Mouse (Mus musculus) midbrain, embryonic 11.5 days (tissue): ENCODE data around the gene Polg. TPM values are rescaled to one million over a fixed set of nuclear protein-coding genes. Genes with fewer than 3 reads are reported as not detected.

ENCODE experiments used
- ATAC-seq: fragments of 200-750 bp; cut with Nextera tagmentation; 2 replicates; pipeline ENCODE4 v1.8.0; 2017; ENCODE audit warnings: moderate TSS enrichment, moderate library complexity; ENCODE audit not compliant: low FRiP score
- DNase-seq: peaks from one replicate; pipeline ENCODE4 v3.0.0; 2015; ENCODE audit warnings: low spot score; ENCODE audit errors: missing footprints
- H3K27ac ChIP-seq: fragments of 300-500 bp; sonication (generic); 2 replicates; pipeline ENCODE4 v1.5.1; 2014; ENCODE audit warnings: low read depth, low read length
- H3K27me3 ChIP-seq: fragments of 300-500 bp; sonication (generic); 2 replicates; pipeline ENCODE4 v1.6.1; 2014; ENCODE audit warnings: mild to moderate bottlenecking, low read length, moderate library complexity, mixed read lengths; ENCODE audit not compliant: control insufficient read depth, insufficient read depth
- H3K36me3 ChIP-seq: fragments of 300-500 bp; sonication (generic); 2 replicates; pipeline ENCODE4 v1.6.1; 2014; ENCODE audit warnings: mild to moderate bottlenecking, low read length, moderate library complexity, mixed read lengths; ENCODE audit not compliant: control insufficient read depth, insufficient read depth
- H3K4me1 ChIP-seq: fragments of 300-500 bp; sonication (generic); 2 replicates; pipeline ENCODE4 v1.6.1; 2014; ENCODE audit warnings: low read length; ENCODE audit not compliant: control insufficient read depth, insufficient read depth
- H3K4me2 ChIP-seq: fragments of 300-500 bp; sonication (generic); 2 replicates; pipeline ENCODE4 v1.6.1; 2014; ENCODE audit warnings: mild to moderate bottlenecking, moderate library complexity
- H3K4me3 ChIP-seq: fragments of 300-500 bp; sonication (generic); 2 replicates; pipeline ENCODE4 v1.5.1; 2014; ENCODE audit warnings: low read depth, low read length
- H3K9ac ChIP-seq: fragments of 300-500 bp; sonication (generic); 2 replicates; pipeline ENCODE4 v1.6.1; 2014; ENCODE audit warnings: low read length
- H3K9me3 ChIP-seq: fragments of 300-500 bp; sonication (generic); 2 replicates; pipeline ENCODE4 v1.6.1; 2016; ENCODE audit warnings: low read length; ENCODE audit not compliant: control insufficient read depth
- WGBS: fragments of 180-500 bp; shearing (Covaris S2); extraction: QIAGEN DNeasy Blood & Tissue Kit; methylation state at CpG from one replicate; pipeline ENCODE4 v1.1.7; 2014; 5-methylcytosine and 5-hydroxymethylcytosine counted together
- polyA plus RNA-seq: library from polyadenylated mRNA; unstranded; fragments of >200 nt; fragmentation: Nextera tagmentation; extraction: Ambion mirVana; gene quantifications from 2 replicates; pipeline ENCODE4 v1.2.1, GENCODE M21; 2014

The Polg gene
- polyA plus RNA-seq, 1 experiment from 2014 or later: 26.7 TPM

DNA sequence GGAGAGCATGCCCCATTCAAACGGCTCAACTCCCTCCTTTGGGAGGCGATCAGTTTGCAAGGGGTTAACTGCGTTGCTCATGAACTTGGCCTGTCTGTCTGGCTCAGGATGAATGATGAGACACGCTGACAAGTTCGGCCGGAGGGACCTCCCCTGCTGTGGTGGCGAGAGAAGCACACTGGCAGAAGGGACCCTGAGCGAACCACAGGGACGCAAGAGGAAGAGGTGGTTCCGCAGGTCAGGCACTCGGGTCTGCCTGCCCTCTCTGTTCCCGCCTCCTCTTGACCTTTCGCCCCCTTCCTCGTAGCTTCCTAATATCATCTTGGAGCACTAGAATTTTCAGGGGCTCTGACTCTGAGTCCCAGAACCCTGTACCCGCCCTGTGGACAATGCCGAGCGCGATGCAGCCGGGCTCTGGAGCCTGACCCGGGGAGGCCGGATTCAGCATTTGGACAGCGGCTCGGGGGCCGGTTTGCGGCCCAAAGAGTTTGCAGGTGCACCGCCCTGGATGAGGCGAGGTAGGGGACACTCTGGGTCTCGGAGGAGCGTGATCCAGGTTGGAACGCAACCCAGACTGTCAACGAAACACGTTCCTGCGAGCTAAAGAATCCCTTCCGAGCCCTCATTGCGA is 32.9 kb upstream of the Polg start:
- DNase-seq (peak; percentile 98), ATAC-seq (peak; percentile 23)
- WGBS: 1% methylated on average over 35 of the region's 35 CpGs
- Histone ChIP-seq H3K27ac (peak overlapping the region; percentile 87), H3K4me3 (peak overlapping the region; percentile 76), H3K4me1 (peaks cover 45% of the 10 kb centered on the region), H3K36me3 (no peaks in the 10 kb centered on the region), H3K9ac (peak overlapping the region; percentile 91), H3K9me3 (no peaks in the 10 kb centered on the region), H3K4me2 (peak overlapping the region; percentile 58), H3K27me3 (peaks cover 78% of the 10 kb centered on the region)

DNA sequence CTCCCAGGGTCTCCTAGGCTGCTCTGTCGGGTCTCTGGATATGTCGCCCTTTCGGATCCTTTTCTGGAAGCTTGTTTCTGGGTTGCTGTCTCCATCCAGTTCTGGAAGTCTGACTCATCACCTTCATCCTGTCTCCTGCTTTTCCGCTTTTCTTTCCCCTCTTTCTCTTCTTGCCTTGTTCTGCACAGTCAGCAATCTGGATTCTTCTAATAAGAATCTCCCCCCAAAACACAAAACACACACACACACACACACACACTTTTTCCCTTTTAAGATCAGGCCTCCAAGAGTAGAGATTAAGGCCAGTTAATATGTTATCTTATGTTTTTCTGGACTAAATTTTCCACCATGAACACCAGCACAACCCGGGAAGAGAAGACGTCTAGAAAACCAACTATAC is 32.2 kb upstream of the Polg start:
- Histone ChIP-seq H3K4me3 (no peak overlapping the region; the same call in 1 of the 2 replicates), H3K27ac (peak overlapping the region; percentile 92), H3K9me3 (no peaks in the 10 kb centered on the region), H3K4me1 (peaks cover 41% of the 10 kb centered on the region), H3K4me2 (peak overlapping the region; percentile 58), H3K36me3 (no peaks in the 10 kb centered on the region), H3K27me3 (peaks cover 72% of the 10 kb centered on the region), H3K9ac (peak overlapping the region; percentile 6; the same call in 1 of the 2 replicates)
- under 1% methylated on average over 6 of the region's 6 CpGs for WGBS
- DNase-seq (peak; percentile 92), ATAC-seq (no peak)

DNA sequence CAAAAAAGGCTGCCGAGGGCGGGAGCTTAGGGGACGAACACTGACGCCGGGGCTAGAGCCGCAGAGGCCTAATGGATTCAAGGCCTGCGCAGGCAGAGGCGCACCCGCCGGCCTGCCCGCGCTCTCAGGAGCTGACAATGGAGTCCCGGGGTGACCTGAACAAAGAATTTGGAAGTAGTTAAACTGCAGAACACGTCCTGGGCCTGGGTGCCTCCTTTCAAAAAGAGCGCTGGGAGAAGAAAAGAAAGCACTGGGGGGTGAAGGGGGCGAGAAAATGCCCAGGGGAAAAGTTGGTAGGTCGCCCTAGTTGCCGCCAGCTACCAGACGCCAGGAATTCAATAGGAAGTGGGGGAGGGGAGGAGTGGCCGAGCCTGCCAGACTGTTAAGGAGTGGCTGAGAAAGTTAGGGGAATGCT is 31.5 kb upstream of the Polg start:
- ATAC-seq: peak; percentile 63
- H3K4me1 ChIP-seq: peaks cover 41% of the 10 kb centered on the region
- H3K4me3 ChIP-seq: peak overlapping the region; percentile 1; the same call in 1 of the 2 replicates
- H3K9me3 ChIP-seq: no peaks in the 10 kb centered on the region
- WGBS: 1% methylated on average over 20 of the region's 20 CpGs
- peak; percentile 98 for DNase-seq
- H3K9ac ChIP-seq: peak overlapping the region; percentile 57; the same call in 1 of the 2 replicates
- peak overlapping the region; percentile 92 for H3K27ac ChIP-seq
- H3K27me3 ChIP-seq: peaks cover 65% of the 10 kb centered on the region
- H3K36me3 ChIP-seq: no peaks in the 10 kb centered on the region
- H3K4me2 ChIP-seq: peak overlapping the region; percentile 58

DNA sequence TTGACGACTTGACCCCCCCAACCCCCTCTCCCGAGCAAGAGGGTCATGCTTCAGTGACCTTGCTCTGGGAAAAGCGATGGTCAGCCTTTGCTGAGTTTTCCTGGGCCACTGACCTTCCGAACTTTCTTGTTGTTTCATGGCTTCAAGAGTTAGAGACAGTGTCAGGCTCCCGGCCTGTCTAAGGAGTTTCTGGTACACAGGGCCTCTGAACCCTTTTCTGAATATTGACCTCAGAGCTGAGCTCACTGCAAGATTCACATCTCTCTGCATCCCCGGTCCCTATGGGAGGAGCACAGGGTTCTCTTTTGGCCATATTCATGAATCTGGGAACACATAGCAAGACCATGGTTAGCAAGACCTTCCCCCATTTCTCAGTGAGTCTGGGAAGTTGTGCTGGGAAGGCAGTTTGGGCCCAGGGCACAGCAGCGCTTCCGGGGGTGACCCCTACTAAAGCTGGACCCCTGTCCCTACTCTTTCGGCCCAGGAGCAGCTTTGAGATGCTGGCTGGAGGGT is 30.7 kb upstream of the Polg start:
- peak overlapping the region; percentile 58; the same call in 1 of the 2 replicates for H3K4me2 ChIP-seq
- ATAC-seq (no peak), DNase-seq (peak; percentile 92)
- WGBS: 2% methylated on average over 9 of the region's 9 CpGs
- peaks cover 57% of the 10 kb centered on the region for H3K27me3 ChIP-seq
- H3K4me1 ChIP-seq: peaks cover 39% of the 10 kb centered on the region
- peak overlapping the region; percentile 57 for H3K9ac ChIP-seq
- no peaks in the 10 kb centered on the region for H3K9me3 ChIP-seq
- H3K36me3 ChIP-seq: no peaks in the 10 kb centered on the region
- peak overlapping the region; percentile 92 for H3K27ac ChIP-seq
- H3K4me3 ChIP-seq: peak overlapping the region; percentile 15; the same call in 1 of the 2 replicates

DNA sequence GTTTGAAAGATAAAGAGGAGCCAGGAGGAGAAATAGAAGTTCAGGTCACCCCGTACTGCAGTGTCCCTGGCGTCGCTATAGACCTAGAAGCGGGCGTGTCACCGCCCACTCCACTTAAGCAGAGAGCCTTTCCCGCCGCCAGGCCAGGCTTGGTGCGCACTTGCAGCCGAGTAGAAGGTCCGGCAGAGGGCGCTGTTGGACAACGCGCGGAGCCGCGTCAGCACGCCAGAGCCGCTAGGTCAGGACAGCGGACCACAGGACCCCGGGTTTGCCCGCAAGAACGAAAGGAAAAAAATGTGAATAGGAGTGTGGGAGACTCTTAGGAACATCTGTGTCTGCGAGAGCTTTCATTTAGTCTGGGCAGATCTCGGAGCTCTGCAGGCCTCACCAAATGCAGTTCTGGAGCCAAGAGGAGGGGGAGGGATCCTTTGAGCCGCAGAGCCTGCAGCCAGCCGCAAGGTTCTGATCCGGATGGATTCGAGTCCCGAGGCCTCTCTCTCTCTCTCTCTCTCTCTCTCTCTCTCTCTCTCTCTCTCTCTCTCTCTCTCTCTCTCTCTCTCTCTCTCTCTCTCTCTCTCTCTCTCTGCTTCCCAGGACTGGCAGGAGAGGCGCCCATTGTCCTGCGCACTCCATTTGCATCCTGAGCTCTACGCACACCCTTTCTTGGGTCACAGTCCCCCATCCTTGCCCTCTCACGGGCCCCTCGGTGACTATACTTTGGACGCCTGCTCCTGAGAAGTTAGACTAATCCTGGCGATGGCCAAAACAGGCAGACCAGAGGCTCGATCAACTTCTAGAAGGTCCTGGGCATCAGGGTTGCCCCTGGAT is 30.0 kb upstream of the Polg start:
- Histone ChIP-seq H3K4me2 (peak overlapping the region; percentile 58), H3K9me3 (no peaks in the 10 kb centered on the region), H3K9ac (peak overlapping the region; percentile 57), H3K27ac (peak overlapping the region; percentile 92), H3K4me3 (peak overlapping the region; percentile 15; the same call in 1 of the 2 replicates), H3K27me3 (peaks cover 50% of the 10 kb centered on the region), H3K36me3 (no peaks in the 10 kb centered on the region), H3K4me1 (peaks cover 37% of the 10 kb centered on the region)
- DNase-seq (peak; percentile 99), ATAC-seq (peak; percentile 57)
- under 1% methylated on average over 38 of the region's 38 CpGs for WGBS

DNA sequence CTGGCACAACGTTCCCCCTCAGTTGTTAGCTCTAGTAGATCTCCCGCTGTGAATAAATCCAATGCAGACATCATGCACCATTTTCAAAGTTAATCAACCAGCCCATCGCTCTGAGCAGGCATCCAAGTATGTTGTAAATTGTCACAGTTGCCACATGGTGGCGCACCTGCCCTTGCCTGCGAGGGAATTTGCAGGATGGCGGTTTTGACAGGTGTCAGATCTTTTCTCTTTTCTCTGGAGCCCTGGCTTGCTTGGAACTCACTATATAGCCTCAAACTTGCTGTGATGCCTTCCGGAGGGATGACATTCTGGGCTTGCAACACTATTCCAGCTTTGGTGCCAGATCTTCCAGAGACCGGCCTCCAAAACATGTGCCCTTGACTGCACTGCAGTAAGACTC is 27.8 kb upstream of the Polg start:
- 8% methylated on average over 8 of the region's 8 CpGs for WGBS
- ATAC-seq: no peak
- peaks cover 31% of the 10 kb centered on the region for H3K27me3 ChIP-seq

DNA sequence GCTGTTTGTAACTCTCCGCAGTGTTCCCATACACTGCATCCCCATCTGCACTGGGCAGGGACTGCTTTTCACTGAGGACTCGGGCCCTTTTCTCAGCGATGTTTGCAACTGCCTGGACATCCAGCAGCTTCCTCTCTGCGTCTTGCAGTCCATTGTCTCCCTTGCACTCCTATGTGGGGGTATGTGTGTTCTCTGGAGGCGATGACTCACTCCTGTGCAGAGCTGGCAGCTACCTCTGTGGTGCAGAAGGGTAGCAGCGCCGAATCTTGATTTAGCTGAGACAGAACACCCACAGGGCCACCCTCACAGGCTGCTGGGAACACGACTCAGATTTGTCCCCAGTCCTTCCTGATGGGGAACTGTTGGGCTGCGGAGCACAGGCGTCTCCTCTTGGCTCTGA is 20.4 kb upstream of the Polg start:
- Histone ChIP-seq H3K4me3 (no peak overlapping the region), H3K36me3 (no peaks in the 10 kb centered on the region), H3K27ac (no peak overlapping the region), H3K9ac (no peak overlapping the region), H3K9me3 (no peaks in the 10 kb centered on the region), H3K4me1 (no peaks in the 10 kb centered on the region), H3K4me2 (no peak overlapping the region), H3K27me3 (no peaks in the 10 kb centered on the region)
- no peak for ATAC-seq
- no peak for DNase-seq
- 65% methylated on average over 10 of the region's 10 CpGs for WGBS

More for the DNA sequence above, 27.8 kb upstream of the Polg start:
- Histone ChIP-seq H3K4me2 (no peak overlapping the region), H3K4me1 (peaks cover 23% of the 10 kb centered on the region), H3K4me3 (no peak overlapping the region), H3K9me3 (no peaks in the 10 kb centered on the region), H3K9ac (no peak overlapping the region), H3K27ac (no peak overlapping the region), H3K36me3 (no peaks in the 10 kb centered on the region)
- peak; percentile 94 for DNase-seq

DNA sequence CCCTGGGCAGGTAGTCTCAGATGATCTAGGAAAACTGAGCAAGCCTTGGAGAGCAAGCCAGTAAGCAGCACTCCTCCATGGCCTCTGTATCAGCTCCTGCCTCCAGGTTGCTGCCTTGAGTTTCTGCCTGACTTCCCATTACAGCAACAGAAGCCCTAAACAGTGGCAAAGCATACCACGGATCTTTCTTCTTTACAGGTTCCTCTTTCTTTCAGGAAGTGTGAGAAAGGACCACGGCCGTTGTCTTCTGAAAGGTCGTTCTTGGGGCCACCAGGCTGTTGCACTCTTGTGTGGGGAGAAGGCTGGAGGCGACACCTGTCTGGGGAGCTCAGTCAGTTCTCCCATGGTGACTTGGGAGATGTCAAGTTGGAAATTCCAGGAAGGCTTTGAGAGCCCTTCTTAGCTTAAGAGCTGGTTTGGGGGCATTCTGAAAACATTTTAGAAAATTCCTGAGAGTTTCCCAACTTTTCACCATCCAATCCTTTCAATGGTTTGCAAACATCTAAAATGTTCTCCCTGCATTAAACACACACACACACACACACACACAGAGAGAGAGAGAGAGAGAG is 8.8 kb upstream of the Polg start:
- Histone ChIP-seq H3K4me1 (no peaks in the 10 kb centered on the region), H3K4me2 (no peak overlapping the region), H3K27me3 (no peaks in the 10 kb centered on the region), H3K4me3 (no peak overlapping the region), H3K36me3 (no peaks in the 10 kb centered on the region), H3K9me3 (no peaks in the 10 kb centered on the region), H3K9ac (no peak overlapping the region), H3K27ac (no peak overlapping the region)
- WGBS: 87% methylated on average over 5 of the region's 5 CpGs
- DNase-seq (peak; percentile 33), ATAC-seq (no peak)
